ENCODE assay signal across 8 mouse cellular contexts in genomic region chr4:81726761-81727723, GRCm38 (mm10).
DNase-seq lines count a peak whose midpoint lies in the region; ATAC-seq and TF ChIP-seq lines count a peak whose summit lies in the region.

No protein-coding gene starts in this region.

- TF ChIP-seq POLR2A in cortical plate, adult 2 months (IDR thresholded peaks at IDR 0.05; ENCODE audit: extremely low read depth, insufficient read depth, low read length): no peak

- H3K27ac ChIP-seq in cortical plate, adult 2 months (ENCODE audit: insufficient read depth, low read length): 0 out of 2 replicates have a peak overlapping the region, but pooled peaks have one; percentile 5
- H3K27ac ChIP-seq in hindbrain, embryonic 12.5 days: peak overlapping the region; percentile 91
- H3K27ac ChIP-seq in neural tube, embryonic 11.5 days (ENCODE audit: low read depth, low read length): peak overlapping the region; percentile 54

- peak; percentile 24 for DNase-seq in layer of hippocampus, adult 9-11 months
- no peak for DNase-seq in layer of hippocampus, adult 9-10 months (ENCODE audit: low spot score)
- DNase-seq in neural tube, embryonic 11.5 days (ENCODE audit: low spot score): peak; percentile 22
- no peak for DNase-seq in c-Kit-positive CD71-positive TER-119-positive erythroid progenitor cells, embryonic 14.5 days (ENCODE audit: low spot score)
- no peak for DNase-seq in adrenal gland, postnatal 36 days

- ATAC-seq in hindbrain, embryonic 12.5 days (ENCODE audit: low FRiP score): peak; percentile 93
- peak; percentile 62 for ATAC-seq in neural tube, embryonic 11.5 days (ENCODE audit: insufficient read depth, low FRiP score, low TSS enrichment)
- ATAC-seq in megakaryocyte-erythroid progenitor cell, adult 5-6 weeks (replicated peaks; ENCODE audit: low FRiP score, low TSS enrichment, poor library complexity, severe bottlenecking): no peak

- H3K36me3 ChIP-seq in hindbrain, embryonic 12.5 days: no peaks in the 10 kb centered on the region
- no peaks in the 10 kb centered on the region for H3K36me3 ChIP-seq in neural tube, embryonic 11.5 days (ENCODE audit: control insufficient read depth, insufficient read depth, low read length)

- no peak for TF ChIP-seq CTCF in cortical plate, adult 2 months (IDR thresholded peaks at IDR 0.05; ENCODE audit: extremely low read depth, insufficient read depth, low read length)

- WGBS in hindbrain, embryonic 12.5 days: 29% methylated on average over 16 of the region's 16 CpGs
- 59% methylated on average over 16 of the region's 16 CpGs for WGBS in neural tube, embryonic 11.5 days

- H3K9ac ChIP-seq in hindbrain, embryonic 12.5 days: 0 out of 2 replicates have a peak overlapping the region, but pooled peaks have one; percentile 41
- no peak overlapping the region for H3K9ac ChIP-seq in neural tube, embryonic 11.5 days (ENCODE audit: low read length)

- H3K27me3 ChIP-seq in hindbrain, embryonic 12.5 days: no peaks in the 10 kb centered on the region
- H3K27me3 ChIP-seq in neural tube, embryonic 11.5 days (ENCODE audit: control insufficient read depth, insufficient read depth, low read length): no peaks in the 10 kb centered on the region

- H3K4me2 ChIP-seq in hindbrain, embryonic 12.5 days (replicated peaks): peak overlapping the region; percentile 29
- H3K4me2 ChIP-seq in neural tube, embryonic 11.5 days (ENCODE audit: low read depth): no peak overlapping the region

- no peaks in the 10 kb centered on the region for H3K4me1 ChIP-seq in cortical plate, adult 2 months (ENCODE audit: control insufficient read depth, insufficient read depth, low read length)
- peaks cover 15% of the 10 kb centered on the region for H3K4me1 ChIP-seq in hindbrain, embryonic 12.5 days
- peaks cover 8% of the 10 kb centered on the region; the same call in 1 of the 2 replicates for H3K4me1 ChIP-seq in neural tube, embryonic 11.5 days (ENCODE audit: control insufficient read depth, insufficient read depth, low read length)

- no peak overlapping the region for H3K4me3 ChIP-seq in cortical plate, adult 2 months (ENCODE audit: insufficient read depth, low read length)
- H3K4me3 ChIP-seq in hindbrain, embryonic 12.5 days: no peak overlapping the region
- no peak overlapping the region for H3K4me3 ChIP-seq in neural tube, embryonic 11.5 days (ENCODE audit: low read depth, low read length)

- no peaks in the 10 kb centered on the region for H3K9me3 ChIP-seq in hindbrain, embryonic 12.5 days (replicated peaks)
- H3K9me3 ChIP-seq in neural tube, embryonic 11.5 days (ENCODE audit: control insufficient read depth, low read length): no peaks in the 10 kb centered on the region

Comparison
In these comparisons a context has a peak if more than half of its experiments do, and no peak if none do; other contexts are left out.
1. DNase-seq: peak in layer of hippocampus, adult 9-11 months (single experiment) and neural tube, embryonic 11.5 days (single experiment); none in layer of hippocampus, adult 9-10 months (single experiment), c-Kit-positive CD71-positive TER-119-positive erythroid progenitor cells, embryonic 14.5 days (single experiment) and adrenal gland, postnatal 36 days (0 of 2).
2. H3K27ac ChIP-seq: peak in every context shown above with its lines; median percentile 91 in hindbrain, embryonic 12.5 days; 54 in neural tube, embryonic 11.5 days; 5 in cortical plate, adult 2 months.